Mouse (Mus musculus) olfactory bulb, adult 2 months (tissue): ENCODE results near the gene Tex44. TPM values are rescaled to one million over a fixed set of nuclear protein-coding genes. Genes with fewer than 3 reads are reported as not detected.

ENCODE experiments used
- H3K27ac ChIP-seq: fragments of 200-500 bp; 2 replicates; pipeline ENCODE4 v1.5.1; 2012; ENCODE audit warnings: low read depth, low read length; ENCODE audit not compliant: insufficient read depth
- H3K4me1 ChIP-seq: fragments of 200-500 bp; 2 replicates; pipeline ENCODE4 v1.6.1; 2012; ENCODE audit warnings: low read length; ENCODE audit not compliant: control insufficient read depth, insufficient read depth
- H3K4me3 ChIP-seq: fragments of 200-500 bp; 2 replicates; pipeline ENCODE4 v1.5.1; 2012; ENCODE audit warnings: mild to moderate bottlenecking, low read depth, low read length, moderate library complexity; ENCODE audit not compliant: insufficient read depth
- CTCF ChIP-seq: fragments of 200-500 bp; IDR thresholded peaks from 2 replicates; pipeline ENCODE4 v1.5.1; 2012; ENCODE audit warnings: low read depth, mild to moderate bottlenecking, low read length, moderate library complexity; ENCODE audit not compliant: insufficient read depth
- POLR2A ChIP-seq: fragments of 200-500 bp; IDR thresholded peaks from 2 replicates; pipeline ENCODE4 v1.6.1; 2012; ENCODE audit warnings: mild to moderate bottlenecking, low read depth, low read length, moderate library complexity; ENCODE audit not compliant: insufficient read depth
- WGBS: fragments of 180-500 bp; shearing (Covaris S2); methylation state at CpG from one replicate; pipeline ENCODE4 v1.1.7; 2018; 5-methylcytosine and 5-hydroxymethylcytosine counted together
- polyA plus RNA-seq: library from polyadenylated mRNA; stranded (reverse); fragments of >200 nt; gene quantifications from 2 replicates; pipeline ENCODE4 v1.2.4, GENCODE M21; 2012; ENCODE audit warnings: low replicate concordance; ENCODE audit not compliant: missing spikeins, insufficient read depth, insufficient read length

Gene Tex44
- polyA plus RNA-seq, 1 experiment: not detected

- H3K4me1 ChIP-seq: no peaks in the 10 kb centered on the region
- TF ChIP-seq POLR2A: no peak
- TF ChIP-seq CTCF: no peak
- 91% methylated on average over 5 of the region's 5 CpGs for WGBS
Observed at GRCm38 (mm10) chr1:86414715-86415114, 11.4 kb upstream of the Tex44 start.

DNA sequence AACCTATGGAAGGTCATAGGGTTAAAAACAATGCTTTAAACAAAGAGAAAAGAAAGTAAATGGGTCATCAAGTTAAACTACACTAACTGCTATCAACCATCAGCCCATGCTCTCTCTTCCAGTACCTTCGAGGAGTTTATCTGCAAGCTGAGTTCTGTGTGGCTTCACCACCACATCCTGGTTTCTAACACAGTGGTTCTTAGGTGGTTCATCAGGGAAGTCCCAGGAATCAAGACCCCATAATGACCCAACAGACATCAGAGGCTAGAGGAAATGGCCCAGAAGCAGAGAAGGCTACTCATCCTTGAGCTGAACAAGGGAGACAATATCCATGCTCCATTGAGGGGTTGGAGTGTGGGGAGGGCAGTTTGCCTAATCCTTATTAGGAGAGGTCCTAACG is 11.0 kb upstream of the Tex44 start:
- TF ChIP-seq POLR2A: no peak
- TF ChIP-seq CTCF: no peak
- WGBS: 74% methylated on average over 2 of the region's 2 CpGs
- no peak overlapping the region for H3K4me3 ChIP-seq

More at GRCm38 (mm10) chr1:86414715-86415114, 11.4 kb upstream of the Tex44 start:
- H3K4me3 ChIP-seq: no peak overlapping the region
- no peak overlapping the region for H3K27ac ChIP-seq

GRCm38 (mm10) chr1:86415612-86416184 is 10.4 kb upstream of the Tex44 start:
- H3K27ac ChIP-seq: no peak overlapping the region
- 76% methylated on average over 7 of the region's 7 CpGs for whole genome bisulfite sequencing
- no peak overlapping the region for H3K4me3 ChIP-seq
- no peaks in the 10 kb centered on the region for H3K4me1 ChIP-seq
- TF ChIP-seq CTCF: no peak
- TF ChIP-seq POLR2A: no peak

More for the DNA sequence above, 11.0 kb upstream of the Tex44 start:
- H3K4me1 ChIP-seq: no peaks in the 10 kb centered on the region
- H3K27ac ChIP-seq: no peak overlapping the region

DNA sequence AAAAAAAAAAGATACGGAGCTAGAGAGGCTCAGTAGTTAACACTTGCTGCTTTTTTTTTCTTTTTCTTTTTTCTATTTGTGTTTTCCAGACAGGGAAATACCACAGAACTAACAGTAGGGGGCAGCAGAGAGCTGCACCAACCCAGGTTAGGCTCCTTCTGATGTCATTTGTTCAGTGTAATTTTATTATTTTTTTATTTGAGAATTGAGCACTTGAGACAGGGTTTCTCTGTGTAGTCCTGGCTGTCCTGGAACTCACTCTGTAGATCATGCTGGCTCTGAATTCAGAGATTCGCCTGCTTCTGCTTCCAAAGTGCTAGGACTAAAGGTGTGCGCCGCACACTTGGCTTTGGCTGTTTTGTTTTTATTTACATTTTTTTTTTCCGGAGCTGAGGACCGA is 9.8 kb upstream of the Tex44 start:
- H3K4me1 ChIP-seq: peaks cover 4% of the 10 kb centered on the region
- no peak overlapping the region for H3K27ac ChIP-seq
- no peak overlapping the region for H3K4me3 ChIP-seq
- WGBS: 59% methylated on average over 6 of the region's 6 CpGs
- TF ChIP-seq CTCF (no peak), POLR2A (no peak)

DNA sequence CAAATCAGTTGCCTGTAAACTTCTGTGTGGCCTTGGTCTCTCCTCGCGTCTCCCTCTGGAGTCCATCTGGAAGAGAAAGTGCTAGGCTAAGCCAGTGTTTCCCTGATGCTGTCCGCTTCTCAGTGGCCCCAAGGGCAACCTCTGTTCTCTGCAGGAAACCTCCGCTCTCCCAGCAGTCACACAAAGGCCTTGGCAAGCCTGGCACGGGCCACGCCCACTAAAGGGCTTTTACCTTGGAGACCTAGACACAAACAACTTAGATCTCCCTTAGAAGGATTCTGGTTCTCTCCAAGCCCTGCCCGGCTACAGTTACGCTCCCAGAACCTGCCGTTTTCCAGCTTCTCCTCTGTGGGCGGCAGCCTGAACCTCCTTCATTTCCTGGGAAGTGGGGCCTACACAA is 5.1 kb upstream of the Tex44 start:
- no peak for TF ChIP-seq CTCF
- TF ChIP-seq POLR2A: no peak
- WGBS: 47% methylated on average over 10 of the region's 10 CpGs
- H3K27ac ChIP-seq: no peak overlapping the region

DNA sequence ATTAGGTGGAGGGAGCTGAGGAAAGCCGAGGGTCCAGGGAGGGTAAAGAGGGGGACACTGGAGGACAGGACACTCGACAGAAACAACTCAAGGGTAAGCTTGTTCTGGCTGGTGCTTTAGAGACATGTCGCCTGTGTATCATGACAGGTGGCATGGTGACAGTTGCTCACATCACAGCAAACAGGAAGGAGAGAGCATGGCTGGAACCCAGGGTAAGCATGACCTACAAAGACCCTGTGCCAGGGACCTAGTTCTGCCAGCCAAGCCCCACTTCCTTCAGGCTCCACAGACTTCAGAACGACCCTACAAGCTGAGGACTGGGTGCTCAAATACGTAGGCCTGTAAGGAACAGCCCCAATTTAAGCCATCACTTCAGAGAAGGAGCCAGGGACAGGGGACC is 2.2 kb upstream of the Tex44 start:
- Histone ChIP-seq H3K27ac (no peak overlapping the region), H3K4me1 (peaks cover 4% of the 10 kb centered on the region), H3K4me3 (no peak overlapping the region)
- WGBS: 73% methylated on average over 5 of the region's 5 CpGs
- TF ChIP-seq POLR2A (no peak), CTCF (no peak)

More for the DNA sequence above, 5.1 kb upstream of the Tex44 start:
- Histone ChIP-seq H3K4me1 (peaks cover 4% of the 10 kb centered on the region), H3K4me3 (no peak overlapping the region)

GRCm38 (mm10) chr1:86424336-86424735 is 1.8 kb upstream of the Tex44 start:
- Histone ChIP-seq H3K27ac (no peak overlapping the region), H3K4me1 (peaks cover 4% of the 10 kb centered on the region), H3K4me3 (no peak overlapping the region)
- TF ChIP-seq POLR2A: no peak
- no peak for TF ChIP-seq CTCF
- 52% methylated on average over 1 of the region's 1 CpGs for WGBS

DNA sequence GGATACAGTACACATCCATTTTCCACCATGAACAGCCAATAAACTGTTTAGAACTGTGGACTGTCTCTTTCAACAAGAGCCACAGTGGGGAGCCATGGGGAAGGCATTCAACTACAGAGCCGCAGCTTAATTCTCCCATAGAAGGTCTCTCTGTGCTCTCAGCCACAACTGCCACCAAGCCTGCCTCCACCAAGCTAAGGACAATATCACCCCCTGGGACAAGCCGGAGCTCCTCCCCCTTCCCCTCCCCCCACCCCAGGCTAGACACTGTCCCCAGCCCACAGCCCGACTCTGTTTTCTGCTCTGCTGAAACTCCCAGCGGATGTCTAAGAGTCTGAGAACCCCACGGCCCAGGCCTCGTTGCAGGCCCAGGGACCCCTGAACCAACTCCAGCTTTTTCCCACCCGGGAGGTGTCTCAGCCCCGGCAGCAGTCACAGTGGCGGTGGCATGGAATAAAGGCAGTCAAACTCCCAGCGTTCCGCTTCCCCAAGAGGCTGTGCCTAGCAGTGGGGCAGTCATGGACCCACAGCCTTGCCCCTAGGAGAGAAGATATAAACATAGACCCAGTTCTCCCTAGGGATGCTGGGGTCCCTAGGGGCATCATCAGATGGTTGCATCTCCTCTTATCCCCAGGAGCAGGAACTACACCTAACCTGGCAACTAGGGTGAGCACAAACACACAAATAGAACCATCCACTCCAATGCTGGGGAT is 1.1 kb upstream of the Tex44 start:
- TF ChIP-seq CTCF (no peak), POLR2A (no peak)
- Histone ChIP-seq H3K4me3 (no peak overlapping the region), H3K27ac (no peak overlapping the region), H3K4me1 (peaks cover 4% of the 10 kb centered on the region)
- WGBS: 36% methylated on average over 11 of the region's 11 CpGs

- 48% methylated on average over 2 of the region's 2 CpGs for WGBS
- Histone ChIP-seq H3K27ac (no peak overlapping the region), H3K4me3 (no peak overlapping the region), H3K4me1 (peaks cover 10% of the 10 kb centered on the region)
- TF ChIP-seq POLR2A (no peak), CTCF (no peak)
Observed at GRCm38 (mm10) chr1:86430056-86430455, 3.9 kb downstream of the Tex44 start.
